Mouse (Mus musculus) forebrain, embryonic 13.5 days (tissue): Measurements from ENCODE around the gene Ralgds. TPM values are rescaled to one million over a fixed set of nuclear protein-coding genes. Genes with fewer than 3 reads are reported as not detected.

ENCODE experiments used
- ATAC-seq: fragments of 200-750 bp; cut with Nextera tagmentation; 2 replicates; pipeline ENCODE4 v1.8.0; 2017
- H3K27ac ChIP-seq: fragments of 300-500 bp; sonication (generic); 2 replicates; pipeline ENCODE4 v1.5.1; 2015; ENCODE audit warnings: inconsistent platforms, mild to moderate bottlenecking, moderate library complexity
- H3K27me3 ChIP-seq: fragments of 300-500 bp; sonication (generic); 2 replicates; pipeline ENCODE4 v1.6.1; 2015; ENCODE audit warnings: mild to moderate bottlenecking, inconsistent platforms
- H3K36me3 ChIP-seq: fragments of 300-500 bp; sonication (generic); 2 replicates; pipeline ENCODE4 v1.6.1; 2015; ENCODE audit warnings: mild to moderate bottlenecking, inconsistent platforms; ENCODE audit not compliant: poor library complexity, severe bottlenecking
- H3K4me1 ChIP-seq: fragments of 300-500 bp; sonication (generic); 2 replicates; pipeline ENCODE4 v1.6.1; 2015; ENCODE audit warnings: inconsistent platforms
- H3K4me2 ChIP-seq: fragments of 300-500 bp; sonication (generic); 2 replicates; pipeline ENCODE4 v1.6.1; 2015; ENCODE audit warnings: inconsistent platforms, mild to moderate bottlenecking, moderate library complexity
- H3K4me3 ChIP-seq: fragments of 300-500 bp; sonication (generic); 2 replicates; pipeline ENCODE4 v1.5.1; 2015; ENCODE audit warnings: mild to moderate bottlenecking, inconsistent platforms
- H3K9ac ChIP-seq: fragments of 300-500 bp; sonication (generic); 2 replicates; pipeline ENCODE4 v1.6.1; 2015; ENCODE audit warnings: mild to moderate bottlenecking, inconsistent platforms
- H3K9me3 ChIP-seq: fragments of 300-500 bp; sonication (generic); replicated peaks from 2 replicates; pipeline ENCODE4 v1.6.1; 2016; ENCODE audit warnings: inconsistent platforms
- WGBS: fragments of 180-500 bp; shearing (Covaris S2); methylation state at CpG from one replicate; pipeline ENCODE4 v1.1.7; 2015; 5-methylcytosine and 5-hydroxymethylcytosine counted together
- polyA plus RNA-seq: library from polyadenylated mRNA; unstranded; fragments of >200 nt; fragmentation: Nextera tagmentation; extraction: Ambion mirVana; gene quantifications from 2 replicates; pipeline ENCODE4 v1.2.1, GENCODE M21; 2015

Ralgds gene
- polyA plus RNA-seq, 1 experiment from 2014 or later, result 53.6 TPM

GRCm38 (mm10) chr2:28536166-28536565 lies 23.2 kb downstream of the Ralgds start:
- Histone ChIP-seq H3K4me1 (peaks cover 97% of the 10 kb centered on the region), H3K36me3 (no peaks in the 10 kb centered on the region), H3K9ac (peak overlapping the region; percentile 77), H3K9me3 (no peaks in the 10 kb centered on the region), H3K27me3 (no peaks in the 10 kb centered on the region; the same call in 1 of the 2 replicates), H3K4me3 (no peak overlapping the region), H3K4me2 (peak overlapping the region; percentile 88), H3K27ac (peak overlapping the region; percentile 76)
- WGBS, result 79% methylated on average over 4 of the region's 4 CpGs
- ATAC-seq, result no peak

- 74% methylated on average over 11 of the region's 11 CpGs for WGBS
- H3K4me2 ChIP-seq, result no peak overlapping the region
- peaks cover 5% of the 10 kb centered on the region; the same call in 1 of the 2 replicates for H3K36me3 ChIP-seq
- H3K4me1 ChIP-seq, result peaks cover 89% of the 10 kb centered on the region
- H3K4me3 ChIP-seq, result no peak overlapping the region
- H3K9ac ChIP-seq, result peak overlapping the region; percentile 26; the same call in 1 of the 2 replicates
- H3K9me3 ChIP-seq, result no peaks in the 10 kb centered on the region
- H3K27me3 ChIP-seq, result no peaks in the 10 kb centered on the region; the same call in 1 of the 2 replicates
- no peak for ATAC-seq
- H3K27ac ChIP-seq, result peak overlapping the region; percentile 31; the same call in 1 of the 2 replicates
Measured at GRCm38 (mm10) chr2:28536766-28537633, 24.1 kb downstream of the Ralgds start.

GRCm38 (mm10) chr2:28537634-28537920 lies 24.7 kb downstream of the Ralgds start:
- Histone ChIP-seq H3K27ac (peak overlapping the region; percentile 31; the same call in 1 of the 2 replicates), H3K4me2 (no peak overlapping the region), H3K4me3 (no peak overlapping the region), H3K4me1 (peaks cover 84% of the 10 kb centered on the region), H3K9me3 (no peaks in the 10 kb centered on the region), H3K27me3 (no peaks in the 10 kb centered on the region; the same call in 1 of the 2 replicates), H3K9ac (peak overlapping the region; percentile 50; the same call in 1 of the 2 replicates), H3K36me3 (peaks cover 11% of the 10 kb centered on the region)
- ATAC-seq, result no peak
- WGBS, result 30% methylated on average over 4 of the region's 4 CpGs

- ATAC-seq, result no peak
- H3K27ac ChIP-seq, result peak overlapping the region; percentile 79
- no peaks in the 10 kb centered on the region for H3K9me3 ChIP-seq
- H3K36me3 ChIP-seq, result peaks cover 17% of the 10 kb centered on the region
- no peaks in the 10 kb centered on the region; the same call in 1 of the 2 replicates for H3K27me3 ChIP-seq
- H3K4me1 ChIP-seq, result peaks cover 77% of the 10 kb centered on the region
- 77% methylated on average over 8 of the region's 8 CpGs for WGBS
- H3K4me2 ChIP-seq, result no peak overlapping the region
- H3K4me3 ChIP-seq, result no peak overlapping the region
- H3K9ac ChIP-seq, result peak overlapping the region; percentile 50; the same call in 1 of the 2 replicates
Measured at GRCm38 (mm10) chr2:28537995-28538816, 25.3 kb downstream of the Ralgds start.

GRCm38 (mm10) chr2:28538817-28539128 lies 25.8 kb downstream of the Ralgds start:
- Histone ChIP-seq H3K9me3 (no peaks in the 10 kb centered on the region), H3K27ac (peak overlapping the region; percentile 79), H3K9ac (peak overlapping the region; percentile 53; the same call in 1 of the 2 replicates), H3K4me1 (peaks cover 72% of the 10 kb centered on the region), H3K27me3 (no peaks in the 10 kb centered on the region; the same call in 1 of the 2 replicates), H3K4me2 (peak overlapping the region; percentile 28; the same call in 1 of the 2 replicates), H3K4me3 (no peak overlapping the region), H3K36me3 (peaks cover 23% of the 10 kb centered on the region)
- 54% methylated on average over 1 of the region's 1 CpGs for WGBS
- ATAC-seq, result no peak

- 46% methylated on average over 7 of the region's 7 CpGs for WGBS
Measured at GRCm38 (mm10) chr2:28539206-28539605, 26.3 kb downstream of the Ralgds start.

GRCm38 (mm10) chr2:28539949-28540348 lies 27.0 kb downstream of the Ralgds start:
- Histone ChIP-seq H3K9ac (no peak overlapping the region), H3K36me3 (peaks cover 35% of the 10 kb centered on the region), H3K9me3 (no peaks in the 10 kb centered on the region), H3K4me3 (no peak overlapping the region), H3K4me1 (peaks cover 60% of the 10 kb centered on the region), H3K27ac (peak overlapping the region; percentile 79), H3K27me3 (no peaks in the 10 kb centered on the region), H3K4me2 (no peak overlapping the region)
- no peak for ATAC-seq
- WGBS, result 75% methylated on average over 2 of the region's 2 CpGs

More at GRCm38 (mm10) chr2:28539206-28539605, 26.3 kb downstream of the Ralgds start:
- Histone ChIP-seq H3K9ac (peak overlapping the region; percentile 53; the same call in 1 of the 2 replicates), H3K9me3 (no peaks in the 10 kb centered on the region), H3K4me3 (no peak overlapping the region), H3K36me3 (peaks cover 27% of the 10 kb centered on the region), H3K4me2 (peak overlapping the region; percentile 28), H3K27ac (peak overlapping the region; percentile 79), H3K4me1 (peaks cover 67% of the 10 kb centered on the region), H3K27me3 (no peaks in the 10 kb centered on the region; the same call in 1 of the 2 replicates)
- ATAC-seq, result peak; percentile 41

- Histone ChIP-seq H3K27ac (no peak overlapping the region), H3K4me2 (no peak overlapping the region), H3K27me3 (no peaks in the 10 kb centered on the region), H3K4me1 (peaks cover 58% of the 10 kb centered on the region), H3K9me3 (no peaks in the 10 kb centered on the region), H3K9ac (no peak overlapping the region), H3K4me3 (no peak overlapping the region), H3K36me3 (peaks cover 42% of the 10 kb centered on the region)
- no peak for ATAC-seq
- 84% methylated on average over 8 of the region's 8 CpGs for WGBS
Measured at GRCm38 (mm10) chr2:28540587-28541227, 27.8 kb downstream of the Ralgds start.

GRCm38 (mm10) chr2:28543894-28544293 lies 31.0 kb downstream of the Ralgds start:
- H3K9ac ChIP-seq, result no peak overlapping the region
- WGBS, result 85% methylated on average over 8 of the region's 8 CpGs
- H3K4me1 ChIP-seq, result peaks cover 30% of the 10 kb centered on the region
- H3K9me3 ChIP-seq, result no peaks in the 10 kb centered on the region
- H3K36me3 ChIP-seq, result peaks cover 73% of the 10 kb centered on the region
- no peaks in the 10 kb centered on the region for H3K27me3 ChIP-seq
- H3K27ac ChIP-seq, result no peak overlapping the region
- no peak overlapping the region for H3K4me3 ChIP-seq
- no peak for ATAC-seq
- no peak overlapping the region for H3K4me2 ChIP-seq

- Histone ChIP-seq H3K27ac (peak overlapping the region; percentile 11), H3K27me3 (no peaks in the 10 kb centered on the region), H3K4me2 (no peak overlapping the region), H3K4me3 (no peak overlapping the region), H3K9me3 (no peaks in the 10 kb centered on the region), H3K4me1 (peaks cover 10% of the 10 kb centered on the region), H3K36me3 (peaks cover 94% of the 10 kb centered on the region), H3K9ac (no peak overlapping the region)
- no peak for ATAC-seq
Measured at GRCm38 (mm10) chr2:28545976-28546375, 33.1 kb downstream of the Ralgds start.

GRCm38 (mm10) chr2:28546560-28546959 lies 33.6 kb downstream of the Ralgds start:
- Histone ChIP-seq H3K27ac (peak overlapping the region; percentile 11), H3K4me1 (peaks cover 10% of the 10 kb centered on the region), H3K9me3 (no peaks in the 10 kb centered on the region), H3K36me3 (peaks cover 99% of the 10 kb centered on the region), H3K4me2 (no peak overlapping the region), H3K4me3 (no peak overlapping the region), H3K9ac (no peak overlapping the region), H3K27me3 (no peaks in the 10 kb centered on the region)
- no peak for ATAC-seq
- WGBS, result 84% methylated on average over 6 of the region's 6 CpGs
